ENCODE assay signal across 24 mouse cellular contexts in the genomic region with DNA sequence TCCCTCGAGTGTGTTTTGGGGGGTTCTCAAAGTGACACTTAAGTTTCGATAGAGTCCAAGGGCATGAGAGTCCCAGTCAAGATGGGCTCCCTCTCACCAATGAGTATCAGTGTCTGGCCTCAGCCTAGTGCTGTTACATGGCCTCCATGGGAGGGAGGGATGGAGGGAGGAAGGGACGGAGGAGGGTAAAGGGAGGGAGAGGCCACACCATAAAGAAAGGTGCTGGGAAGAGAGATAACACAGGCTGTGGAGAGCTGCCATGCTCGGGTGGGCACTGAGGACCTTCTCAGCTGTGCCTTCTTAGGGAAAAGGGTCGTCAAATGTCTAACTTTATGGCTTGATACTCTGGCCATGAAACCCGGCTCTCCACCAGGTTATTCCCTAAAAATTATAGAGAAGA.
DNase-seq lines count a peak whose midpoint lies in the region; ATAC-seq and TF ChIP-seq lines count a peak whose summit lies in the region.
"Had no signal": no experiment of that assay in that cellular context is flagged by ENCODE, and none has a peak within 500 bp of the region (broad histone marks: within the 10 kb centered on the region; RNA-seq: fewer than 3 reads in every experiment).

No protein-coding gene starts in this region.

- no peaks in the 10 kb centered on the region for H3K27me3 ChIP-seq in stomach, embryonic 14.5 days (ENCODE audit: control insufficient read depth, insufficient read depth, low read length)
- H3K27me3 ChIP-seq in stomach, postnatal 0 days (ENCODE audit: control insufficient read depth, insufficient read depth, low read length): no peaks in the 10 kb centered on the region
- no peaks in the 10 kb centered on the region; the same call in 1 of the 2 replicates for H3K27me3 ChIP-seq in liver, embryonic 13.5 days
- no peaks in the 10 kb centered on the region for H3K27me3 ChIP-seq in hindbrain, postnatal 0 days (ENCODE audit: insufficient read depth, low read length)
- H3K27me3 ChIP-seq: forebrain, embryonic 12.5 days; hindbrain, embryonic 12.5 days; midbrain, embryonic 13.5 days had no signal

- peak; percentile 54; the same call in 1 of the 2 replicates for ATAC-seq in stomach, embryonic 14.5 days (ENCODE audit: insufficient number of reproducible peaks, insufficient read depth, low FRiP score, low read depth)
- ATAC-seq in stomach, postnatal 0 days (ENCODE audit: low FRiP score, low TSS enrichment): no peak
- peak; percentile 40 for ATAC-seq in erythroblast, adult 5-6 weeks (replicated peaks; ENCODE audit: low FRiP score, poor library complexity, severe bottlenecking)
- ATAC-seq in liver, embryonic 13.5 days (ENCODE audit: low read depth): peak; percentile 72
- ATAC-seq in hindbrain, postnatal 0 days: no peak
- ATAC-seq: midbrain, embryonic 13.5 days had no signal

- TF ChIP-seq CTCF in stomach, postnatal 0 days (IDR thresholded peaks at IDR 0.05; ENCODE audit: low read depth): no peak
- no peak for TF ChIP-seq CTCF in hindbrain, postnatal 0 days (IDR thresholded peaks at IDR 0.05; ENCODE audit: low read depth)

- no peak overlapping the region for H3K4me2 ChIP-seq in stomach, embryonic 14.5 days (replicated peaks; ENCODE audit: low read depth, low read length)
- no peak overlapping the region for H3K4me2 ChIP-seq in stomach, postnatal 0 days (replicated peaks; ENCODE audit: low read depth)
- H3K4me2 ChIP-seq in liver, embryonic 13.5 days: peak overlapping the region; percentile 60
- no peak overlapping the region for H3K4me2 ChIP-seq in hindbrain, postnatal 0 days (ENCODE audit: low read depth, low read length)
- H3K4me2 ChIP-seq: forebrain, embryonic 12.5 days; hindbrain, embryonic 12.5 days; limb, embryonic 12.5 days; midbrain, embryonic 13.5 days had no signal

- WGBS in stomach, embryonic 14.5 days: 80% methylated on average over 6 of the region's 6 CpGs
- WGBS in stomach, postnatal 0 days: 82% methylated on average over 6 of the region's 6 CpGs
- WGBS in liver, embryonic 13.5 days (ENCODE audit: insufficient replicate concordance): 42% methylated on average over 6 of the region's 6 CpGs
- 90% methylated on average over 6 of the region's 6 CpGs for WGBS in hindbrain, postnatal 0 days

- no peaks in the 10 kb centered on the region for H3K9me3 ChIP-seq in stomach, embryonic 14.5 days (ENCODE audit: control insufficient read depth, low read depth, low read length)
- no peaks in the 10 kb centered on the region for H3K9me3 ChIP-seq in stomach, postnatal 0 days (ENCODE audit: control insufficient read depth, low read length)
- H3K9me3 ChIP-seq in liver, embryonic 13.5 days (replicated peaks): no peaks in the 10 kb centered on the region
- no peaks in the 10 kb centered on the region for H3K9me3 ChIP-seq in hindbrain, postnatal 0 days (ENCODE audit: low read length)
- H3K9me3 ChIP-seq: embryonic facial prominence, embryonic 10.5 days; forebrain, embryonic 12.5 days; hindbrain, embryonic 12.5 days; limb, embryonic 12.5 days; megakaryocyte, embryonic 14.5 days; midbrain, embryonic 13.5 days had no signal

- H3K9ac ChIP-seq in stomach, embryonic 14.5 days (replicated peaks; ENCODE audit: low read depth, low read length): no peak overlapping the region
- no peak overlapping the region for H3K9ac ChIP-seq in stomach, postnatal 0 days (ENCODE audit: low read length)
- H3K9ac ChIP-seq in liver, embryonic 13.5 days: peak overlapping the region; percentile 57
- no peak overlapping the region for H3K9ac ChIP-seq in hindbrain, postnatal 0 days (replicated peaks; ENCODE audit: low read length)
- H3K9ac ChIP-seq: forebrain, embryonic 12.5 days; hindbrain, embryonic 12.5 days; limb, embryonic 12.5 days; midbrain, embryonic 13.5 days had no signal

- no peaks in the 10 kb centered on the region for H3K36me3 ChIP-seq in stomach, embryonic 14.5 days (ENCODE audit: control insufficient read depth, insufficient read depth, low read length)
- H3K36me3 ChIP-seq in stomach, postnatal 0 days (ENCODE audit: control insufficient read depth, insufficient read depth, low read length): no peaks in the 10 kb centered on the region
- H3K36me3 ChIP-seq in liver, embryonic 13.5 days: no peaks in the 10 kb centered on the region
- H3K36me3 ChIP-seq in hindbrain, postnatal 0 days (ENCODE audit: insufficient read depth, low read length): no peaks in the 10 kb centered on the region
- H3K36me3 ChIP-seq: embryonic facial prominence, embryonic 10.5 days; forebrain, embryonic 12.5 days; hindbrain, embryonic 12.5 days; limb, embryonic 12.5 days; midbrain, embryonic 13.5 days had no signal

- H3K4me3 ChIP-seq in stomach, embryonic 14.5 days (ENCODE audit: low read depth, low read length): no peak overlapping the region
- H3K4me3 ChIP-seq in stomach, postnatal 0 days (ENCODE audit: low read depth, low read length): no peak overlapping the region
- H3K4me3 ChIP-seq in liver, embryonic 13.5 days (replicated peaks): no peak overlapping the region
- H3K4me3 ChIP-seq in hindbrain, postnatal 0 days (ENCODE audit: low read length): no peak overlapping the region
- H3K4me3 ChIP-seq: embryonic facial prominence, embryonic 10.5 days; forebrain, embryonic 12.5 days; gastrocnemius, adult 2 months; hindbrain, embryonic 12.5 days; limb, embryonic 12.5 days; megakaryocyte, embryonic 14.5 days; midbrain, embryonic 13.5 days had no signal

- no peaks in the 10 kb centered on the region for H3K4me1 ChIP-seq in stomach, embryonic 14.5 days (ENCODE audit: control insufficient read depth, insufficient read depth, low read length)
- no peaks in the 10 kb centered on the region for H3K4me1 ChIP-seq in stomach, postnatal 0 days (replicated peaks; ENCODE audit: control insufficient read depth, insufficient read depth)
- peaks cover 79% of the 10 kb centered on the region for H3K4me1 ChIP-seq in liver, embryonic 13.5 days (replicated peaks)
- H3K4me1 ChIP-seq in hindbrain, postnatal 0 days (ENCODE audit: insufficient read depth, low read length): no peaks in the 10 kb centered on the region
- H3K4me1 ChIP-seq: embryonic facial prominence, embryonic 10.5 days; forebrain, embryonic 12.5 days; hindbrain, embryonic 12.5 days; midbrain, embryonic 13.5 days had no signal

- no peak for DNase-seq in stomach, postnatal 0 days (ENCODE audit: low spot score)
- DNase-seq in liver, embryonic 13.5 days: peak; percentile 51
- DNase-seq in hindbrain, postnatal 0 days (ENCODE audit: low spot score): no peak
- no peak for DNase-seq in urinary bladder, postnatal 25 days (ENCODE audit: low spot score)
- DNase-seq in kidney, postnatal 4 days: no peak
- DNase-seq: adrenal gland, postnatal 14 days; cerebellum, adult 11 months; cerebellum, adult 9-11 months; gastrocnemius, adult 2 months; heart, postnatal 10 days; kidney, adult 11 months; layer of hippocampus, postnatal 36 days; lung, adult 2 months; lung, postnatal 36 days; thymus, postnatal 36 days had no signal

- H3K27ac ChIP-seq in stomach, embryonic 14.5 days (ENCODE audit: low read length): no peak overlapping the region
- H3K27ac ChIP-seq in stomach, postnatal 0 days (replicated peaks): no peak overlapping the region
- H3K27ac ChIP-seq in liver, embryonic 13.5 days: peak overlapping the region; percentile 94
- H3K27ac ChIP-seq in hindbrain, postnatal 0 days: no peak overlapping the region
- H3K27ac ChIP-seq: embryonic facial prominence, embryonic 10.5 days; forebrain, embryonic 12.5 days; gastrocnemius, adult 2 months; hindbrain, embryonic 12.5 days; kidney, postnatal 0 days; limb, embryonic 12.5 days; midbrain, embryonic 13.5 days had no signal

- TF ChIP-seq EP300 in stomach, postnatal 0 days (optimal IDR thresholded peaks at IDR 0.05): no peak

Comparison
In these comparisons a context has a peak if more than half of its experiments do, and no peak if none do; other contexts are left out.
1. ATAC-seq: peak in stomach, embryonic 14.5 days (single experiment), erythroblast, adult 5-6 weeks (single experiment) and liver, embryonic 13.5 days (single experiment); none in stomach, postnatal 0 days (single experiment) and hindbrain, postnatal 0 days (single experiment).